Comparison of ENCODE assay signal across 29 mouse cellular contexts in genomic region chr7:26981937-26982336, GRCm38 (mm10). TPM values are rescaled to one million over a fixed set of nuclear protein-coding genes. Genes with fewer than 3 reads are reported as not detected.
"Had no signal": no experiment of that assay in that cellular context is flagged by ENCODE, and none has a peak within 500 bp of the region (broad histone marks: within the 10 kb centered on the region; RNA-seq: fewer than 3 reads in every experiment).

No protein-coding gene starts in this region.

RNA-seq across cellular contexts. Expression of gene Cyp2a22, which starts 42.8 kb away (rescaled TPM):
- total RNA-seq: common myeloid progenitor, adult 5-6 weeks; forebrain, postnatal 0 days; gastrocnemius, adult 18-20 months; gastrocnemius, adult 2 months; gastrocnemius, adult 8-10 months; gastrocnemius, postnatal 10 days; gastrocnemius, postnatal 14 days; gastrocnemius, postnatal 25 days; gastrocnemius, postnatal 36 days; granulocyte monocyte progenitor cell, adult 5-6 weeks; heart, adult 18-20 months had no signal
- polyA plus RNA-seq: cerebellum, adult 2 months; cortical plate, adult 2 months; embryonic facial prominence, embryonic 10.5 days; embryonic facial prominence, embryonic 11.5 days; embryonic facial prominence, embryonic 12.5 days; embryonic facial prominence, embryonic 13.5 days; embryonic facial prominence, embryonic 14.5 days; embryonic facial prominence, embryonic 15.5 days; forebrain, embryonic 10.5 days; forebrain, embryonic 11.5 days; forebrain, embryonic 12.5 days; forebrain, embryonic 13.5 days; forebrain, embryonic 14.5 days; forebrain, embryonic 15.5 days; forebrain, embryonic 16.5 days; forebrain, postnatal 0 days; frontal cortex, adult 2 months; gonadal fat pad, adult 2 months had no signal

RNA-seq across cellular contexts. Expression of gene Cyp2a12, which starts 46.9 kb away (rescaled TPM):
- total RNA-seq: common myeloid progenitor, adult 5-6 weeks; forebrain, postnatal 0 days; gastrocnemius, postnatal 14 days; gastrocnemius, postnatal 25 days; gastrocnemius, postnatal 36 days; granulocyte monocyte progenitor cell, adult 5-6 weeks; heart, adult 18-20 months had no signal
- polyA plus RNA-seq: cerebellum, adult 2 months; cortical plate, adult 2 months; embryonic facial prominence, embryonic 10.5 days; embryonic facial prominence, embryonic 11.5 days; embryonic facial prominence, embryonic 12.5 days; embryonic facial prominence, embryonic 13.5 days; embryonic facial prominence, embryonic 14.5 days; embryonic facial prominence, embryonic 15.5 days; erythroblast, embryonic 14.5 days; forebrain, embryonic 10.5 days; forebrain, embryonic 11.5 days; forebrain, embryonic 12.5 days; forebrain, embryonic 13.5 days; forebrain, embryonic 14.5 days; forebrain, embryonic 15.5 days; forebrain, embryonic 16.5 days; forebrain, postnatal 0 days; frontal cortex, adult 2 months; gonadal fat pad, adult 2 months had no signal
